In the genomic region with DNA sequence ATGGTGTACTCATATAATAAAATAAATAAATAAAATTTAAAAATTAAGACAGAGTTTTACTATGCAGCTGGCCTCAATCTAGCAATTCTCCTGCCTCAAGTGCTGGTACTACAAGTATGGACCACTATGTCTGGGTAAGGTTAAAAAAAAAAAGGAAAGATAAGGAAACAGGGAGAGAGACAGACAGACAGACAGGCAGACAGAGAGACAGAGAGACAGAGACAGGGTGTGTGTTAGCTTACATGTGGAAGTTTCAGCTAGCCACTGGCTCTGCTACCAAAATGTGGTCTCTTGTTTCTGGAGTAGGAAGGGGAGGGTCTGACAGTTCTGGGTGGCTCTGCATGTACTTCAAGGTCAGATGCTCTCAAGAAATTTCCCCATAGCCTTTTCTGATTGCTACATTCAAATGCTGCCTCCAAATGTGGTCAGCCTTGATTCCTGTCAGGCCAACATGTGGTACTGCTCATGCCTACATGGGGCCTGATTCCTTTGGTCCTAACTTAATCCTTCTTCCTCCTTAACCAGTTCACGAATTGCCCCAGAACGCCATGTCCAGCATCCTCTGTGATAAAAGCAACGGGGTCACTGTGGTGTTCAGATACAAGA, we compare ENCODE assay signal across 12 mouse cellular contexts.
DNase-seq lines count a peak whose midpoint lies in the region; ATAC-seq and TF ChIP-seq lines count a peak whose summit lies in the region.
"Had no signal": no experiment of that assay in that cellular context is flagged by ENCODE, and none has a peak within 500 bp of the region (broad histone marks: within the 10 kb centered on the region; RNA-seq: fewer than 3 reads in every experiment).

No protein-coding gene starts in this region.

- 0 out of 4 replicates have a peak, but pooled peaks have one; percentile 7 to 39 for TF ChIP-seq EP300 in MEL (IDR thresholded peaks at IDR 0.05; ENCODE audit: low read depth in 1 of 2, low read length in 2 of 2)

- TF ChIP-seq RAD21 in MEL (IDR thresholded peaks at IDR 0.05; ENCODE audit: low read depth, low read length), result no peak

- H3K4me3 ChIP-seq in MEL (ENCODE audit: control insufficient read depth in 1 of 2, insufficient read depth in 1 of 2, low read depth in 2 of 2, low read length in 2 of 2), result peak overlapping the region; percentile 20 to 34; a peak in 3 of 4 replicates
- peak overlapping the region; percentile 43; the same call in 1 of the 2 replicates for H3K4me3 ChIP-seq in liver, embryonic 12.5 days
- H3K4me3 ChIP-seq: forebrain, embryonic 13.5 days; lung, embryonic 15.5 days had no signal

- peak; percentile 52 for DNase-seq in lung, postnatal 25 days (ENCODE audit: low spot score)
- DNase-seq in lung, adult 18-20 months, result no peak
- peak; percentile 77 for DNase-seq in MEL (ENCODE audit: low read depth, low spot score)
- DNase-seq in naive thymus-derived CD4-positive, alpha-beta T cell, adult 2 months (ENCODE audit: low read depth), result peak; percentile 41
- DNase-seq in adrenal gland, adult 8-10 months, result no peak
- DNase-seq in cerebellum, postnatal 25 days, result no peak
- DNase-seq: heart, adult 18-20 months; kidney, adult 11 months; right cerebral cortex, postnatal 25 days had no signal

- peaks cover 27 to 46% of the 10 kb centered on the region in 2 experiments for H3K4me1 ChIP-seq in MEL (ENCODE audit: control insufficient read depth in 1 of 2, insufficient read depth in 2 of 2, low read length in 2 of 2)
- H3K4me1 ChIP-seq in liver, embryonic 12.5 days, result peaks cover 92% of the 10 kb centered on the region

- H3K4me2 ChIP-seq in liver, embryonic 12.5 days, result peak overlapping the region; percentile 75
- H3K4me2 ChIP-seq: forebrain, embryonic 13.5 days; lung, embryonic 15.5 days had no signal

- no peaks in the 10 kb centered on the region for H3K9me3 ChIP-seq in MEL (replicated peaks; ENCODE audit: insufficient read depth, low read length)
- H3K9me3 ChIP-seq in liver, embryonic 12.5 days (replicated peaks), result no peaks in the 10 kb centered on the region
- H3K9me3 ChIP-seq: forebrain, embryonic 13.5 days; lung, embryonic 15.5 days had no signal

- no peaks in the 10 kb centered on the region for H3K27me3 ChIP-seq in MEL (ENCODE audit: control insufficient read depth in 1 of 2, insufficient read depth in 2 of 2, low read length in 2 of 2)
- 0 out of 2 replicates have a peak, but pooled peaks cover 3% of the 10 kb centered on the region for H3K27me3 ChIP-seq in liver, embryonic 12.5 days (replicated peaks)
- H3K27me3 ChIP-seq: forebrain, embryonic 13.5 days; lung, embryonic 15.5 days had no signal

- peak in 1 of 2 experiments; percentile 43; a peak in 1 of 4 replicates for TF ChIP-seq POLR2A in MEL (IDR thresholded peaks at IDR 0.05; ENCODE audit: control insufficient read depth in 1 of 2, insufficient read depth in 1 of 2, low read depth in 1 of 2, low read length in 2 of 2, poor library complexity in 1 of 2)

- WGBS in liver, embryonic 12.5 days (ENCODE audit: insufficient replicate concordance), result 11% methylated on average over 3 of the region's 3 CpGs

- no peak for ATAC-seq in liver, embryonic 12.5 days
- ATAC-seq: forebrain, embryonic 13.5 days had no signal

- no peak for TF ChIP-seq CTCF in MEL (IDR thresholded peaks at IDR 0.05 in 2 of 3, conservative IDR thresholded peaks at IDR 0.05 in 1 of 3; ENCODE audit: control insufficient read depth in 1 of 3, insufficient read depth in 1 of 3, low read depth in 2 of 3, low read length in 3 of 3, poor library complexity in 1 of 3, severe bottlenecking in 1 of 3)

- peak overlapping the region; percentile 100 for H3K27ac ChIP-seq in MEL (ENCODE audit: control insufficient read depth, low read depth, low read length)
- peak overlapping the region; percentile 96 for H3K27ac ChIP-seq in liver, embryonic 12.5 days
- H3K27ac ChIP-seq: forebrain, embryonic 13.5 days; lung, embryonic 15.5 days had no signal

- H3K9ac ChIP-seq in MEL (ENCODE audit: control insufficient read depth, low read depth, low read length, poor library complexity, severe bottlenecking), result peak overlapping the region; percentile 68
- 0 out of 2 replicates have a peak overlapping the region, but pooled peaks have one; percentile 42 for H3K9ac ChIP-seq in liver, embryonic 12.5 days
- H3K9ac ChIP-seq: forebrain, embryonic 13.5 days; lung, embryonic 15.5 days had no signal

- peaks cover 0 to 56% of the 10 kb centered on the region in 2 experiments; a peak in 2 of 4 replicates for H3K36me3 ChIP-seq in MEL (ENCODE audit: control insufficient read depth in 1 of 2, insufficient read depth in 2 of 2, low read length in 2 of 2)
- no peaks in the 10 kb centered on the region for H3K36me3 ChIP-seq in liver, embryonic 12.5 days
- H3K36me3 ChIP-seq: lung, embryonic 15.5 days had no signal

- H3K79me2 ChIP-seq in MEL (ENCODE audit: control insufficient read depth, insufficient read depth, low read length, poor library complexity), result peaks cover under 1% of the 10 kb centered on the region; the same call in 1 of the 2 replicates

TF ChIP-seq in MEL, 35 proteins besides CTCF, POLR2A, EP300 and RAD21:
- TF ChIP-seq ZNF384 (IDR thresholded peaks at IDR 0.05; ENCODE audit: low read depth, low read length), result peak; percentile 84
- TF ChIP-seq E2F4 (IDR thresholded peaks at IDR 0.05; ENCODE audit: borderline replicate concordance, low read depth, low read length), result no peak
- no peak for TF ChIP-seq NELFE (IDR thresholded peaks at IDR 0.05; ENCODE audit: low read depth, low read length)
- no peak for TF ChIP-seq CHD1 (IDR thresholded peaks at IDR 0.05; ENCODE audit: low read depth, low read length)
- TF ChIP-seq ZC3H11A (IDR thresholded peaks at IDR 0.05; ENCODE audit: low read depth, low read length), result no peak
- TF ChIP-seq ZMIZ1 (IDR thresholded peaks at IDR 0.05; ENCODE audit: low read depth, low read length), result no peak
- peak; percentile 52 for TF ChIP-seq TAL1 (IDR thresholded peaks at IDR 0.05; ENCODE audit: low read length)
- TF ChIP-seq MYC (IDR thresholded peaks at IDR 0.05; ENCODE audit: low read depth, low read length), result peak; percentile 63; the same call in 1 of the 2 replicates
- no peak for TF ChIP-seq TBP (IDR thresholded peaks at IDR 0.05; ENCODE audit: low read depth, low read length)
- TF ChIP-seq ZKSCAN1 (IDR thresholded peaks at IDR 0.05; ENCODE audit: low read depth, low read length), result no peak
- no peak for TF ChIP-seq MAFK (IDR thresholded peaks at IDR 0.05; ENCODE audit: borderline replicate concordance, low read depth, low read length)
- no peak for TF ChIP-seq MAZ (IDR thresholded peaks at IDR 0.05; ENCODE audit: low read depth, low read length)
- no peak for TF ChIP-seq KAT2A (conservative IDR thresholded peaks at IDR 0.05; ENCODE audit: low read depth, low read length)
- TF ChIP-seq USF1 (IDR thresholded peaks at IDR 0.05; ENCODE audit: low read depth, low read length), result no peak
- TF ChIP-seq ETS1 (IDR thresholded peaks at IDR 0.05; ENCODE audit: low read depth, low read length), result no peak
- TF ChIP-seq JUND (IDR thresholded peaks at IDR 0.05; ENCODE audit: low read depth, low read length), result no peak
- TF ChIP-seq MYB (IDR thresholded peaks at IDR 0.05; ENCODE audit: low read depth, low read length), result no peak
- 0 out of 2 replicates have a peak, but pooled peaks have one; percentile 46 for TF ChIP-seq MXI1 (IDR thresholded peaks at IDR 0.05; ENCODE audit: low read depth, low read length)
- TF ChIP-seq GATA1 (IDR thresholded peaks at IDR 0.05; ENCODE audit: low read depth, low read length), result peak; percentile 48
- no peak for TF ChIP-seq CHD2 (IDR thresholded peaks at IDR 0.05; ENCODE audit: low read length)
- TF ChIP-seq RCOR1 (IDR thresholded peaks at IDR 0.05; ENCODE audit: low read depth, low read length), result no peak

Comparison
In these comparisons a context has a peak if more than half of its experiments do, and no peak if none do; other contexts are left out.
1. DNase-seq: peak in lung, postnatal 25 days (single experiment), MEL (single experiment) and naive thymus-derived CD4-positive, alpha-beta T cell, adult 2 months (single experiment); none in lung, adult 18-20 months (0 of 2), adrenal gland, adult 8-10 months (single experiment) and cerebellum, postnatal 25 days (0 of 2).